ENCODE assay signal across 25 mouse cellular contexts in genomic region chr19:56689493-56689892, GRCm38 (mm10).
"Had no signal": no experiment of that assay in that cellular context is flagged by ENCODE, and none has a peak within 500 bp of the region (broad histone marks: within the 10 kb centered on the region; RNA-seq: fewer than 3 reads in every experiment).

No protein-coding gene starts in this region.

- DNase-seq: kidney, adult 8-10 months; kidney, postnatal 10 days; kidney, postnatal 36 days; layer of hippocampus, postnatal 36 days; lung, adult 18-20 months; lung, postnatal 10 days; right cerebral cortex, adult 18-20 months; right cerebral cortex, postnatal 14 days; right cerebral cortex, postnatal 4 days; thymus, adult 2 months; thymus, postnatal 14 days; thymus, postnatal 4 days had no signal

- ATAC-seq: midbrain, embryonic 13.5 days; midbrain, embryonic 16.5 days had no signal

- H3K36me3 ChIP-seq: kidney, embryonic 15.5 days; limb, embryonic 12.5 days; limb, embryonic 15.5 days; lung, embryonic 15.5 days; midbrain, embryonic 10.5 days; midbrain, embryonic 13.5 days; neural tube, embryonic 12.5 days; neural tube, embryonic 15.5 days had no signal

- H3K27me3 ChIP-seq: limb, embryonic 12.5 days; limb, embryonic 15.5 days; lung, embryonic 15.5 days; midbrain, embryonic 13.5 days; neural tube, embryonic 12.5 days; neural tube, embryonic 15.5 days had no signal

- H3K4me3 ChIP-seq: kidney, embryonic 15.5 days; left cerebral cortex, adult 2 months; limb, embryonic 12.5 days; limb, embryonic 15.5 days; lung, embryonic 15.5 days; megakaryocyte, embryonic 14.5 days; midbrain, embryonic 10.5 days; midbrain, embryonic 13.5 days; neural tube, embryonic 12.5 days; neural tube, embryonic 15.5 days had no signal

- H3K27ac ChIP-seq: kidney, embryonic 15.5 days; left cerebral cortex, adult 2 months; limb, embryonic 12.5 days; limb, embryonic 15.5 days; liver, embryonic 14.5 days; lung, embryonic 15.5 days; midbrain, embryonic 10.5 days; midbrain, embryonic 13.5 days; neural tube, embryonic 12.5 days; neural tube, embryonic 15.5 days; stomach, postnatal 0 days had no signal

- H3K4me1 ChIP-seq: neural tube, embryonic 12.5 days; neural tube, embryonic 15.5 days had no signal

- H3K9me3 ChIP-seq: kidney, embryonic 15.5 days; limb, embryonic 12.5 days; limb, embryonic 15.5 days; lung, embryonic 15.5 days; midbrain, embryonic 10.5 days; midbrain, embryonic 13.5 days; neural tube, embryonic 12.5 days; neural tube, embryonic 15.5 days had no signal

- H3K9ac ChIP-seq: kidney, embryonic 15.5 days; limb, embryonic 12.5 days; limb, embryonic 15.5 days; liver, embryonic 14.5 days; lung, embryonic 15.5 days; midbrain, embryonic 13.5 days; neural tube, embryonic 12.5 days; neural tube, embryonic 15.5 days had no signal

- H3K4me2 ChIP-seq: kidney, embryonic 15.5 days; limb, embryonic 12.5 days; limb, embryonic 15.5 days; lung, embryonic 15.5 days; midbrain, embryonic 13.5 days; neural tube, embryonic 12.5 days; neural tube, embryonic 15.5 days had no signal
